Mouse (Mus musculus) intestine, embryonic 14.5 days (tissue): ENCODE measurements around the gene Esrrg. TPM values are rescaled to one million over a fixed set of nuclear protein-coding genes. Genes with fewer than 3 reads are reported as not detected.

Source experiments
- ATAC-seq: fragments of 200-750 bp; cut with Nextera tagmentation; replicated peaks from 2 replicates; pipeline ENCODE4 v1.8.0; 2017; ENCODE audit warnings: low read depth, moderate number of reproducible peaks, moderate TSS enrichment, moderate library complexity; ENCODE audit not compliant: low FRiP score, low TSS enrichment
- DNase-seq: peaks from one replicate; pipeline ENCODE4 v3.0.0-alpha.2; 2018; ENCODE audit warnings: low spot score
- H3K27ac ChIP-seq: fragments of 300-500 bp; sonication (generic); 2 replicates; pipeline ENCODE4 v1.5.1; 2014; ENCODE audit warnings: low read depth, mild to moderate bottlenecking, control low read depth
- H3K27me3 ChIP-seq: fragments of 300-500 bp; sonication (generic); replicated peaks from 2 replicates; pipeline ENCODE4 v1.6.1; 2014; ENCODE audit warnings: low read length, control low read depth; ENCODE audit not compliant: control insufficient read depth, insufficient read depth
- H3K36me3 ChIP-seq: fragments of 300-500 bp; sonication (generic); 2 replicates; pipeline ENCODE4 v1.6.1; 2014; ENCODE audit warnings: low read length, control low read depth; ENCODE audit not compliant: control insufficient read depth, insufficient read depth
- H3K4me1 ChIP-seq: fragments of 300-500 bp; sonication (generic); replicated peaks from 2 replicates; pipeline ENCODE4 v1.6.1; 2014; ENCODE audit warnings: low read length, control low read depth, mixed read lengths; ENCODE audit not compliant: control insufficient read depth, insufficient read depth
- H3K4me2 ChIP-seq: fragments of 300-500 bp; sonication (generic); 2 replicates; pipeline ENCODE4 v1.6.1; 2014; ENCODE audit warnings: low read length
- H3K4me3 ChIP-seq: fragments of 300-500 bp; sonication (generic); 2 replicates; pipeline ENCODE4 v1.5.1; 2014; ENCODE audit warnings: low read depth, low read length, control low read depth, mixed read lengths
- H3K9ac ChIP-seq: fragments of 300-500 bp; sonication (generic); 2 replicates; pipeline ENCODE4 v1.6.1; 2014; ENCODE audit warnings: mild to moderate bottlenecking, low read length
- H3K9me3 ChIP-seq: fragments of 300-500 bp; sonication (generic); 2 replicates; pipeline ENCODE4 v1.6.1; 2016; ENCODE audit warnings: low read length, control low read depth; ENCODE audit not compliant: control insufficient read depth
- WGBS: fragments of 180-500 bp; shearing (Covaris S2); extraction: QIAGEN DNeasy Blood & Tissue Kit; methylation state at CpG from one replicate; pipeline ENCODE4 v1.1.7; 2014; 5-methylcytosine and 5-hydroxymethylcytosine counted together
- polyA plus RNA-seq: library from polyadenylated mRNA; unstranded; fragments of >200 nt; fragmentation: Nextera tagmentation; extraction: Ambion mirVana; gene quantifications from 2 replicates; pipeline ENCODE4 v1.2.1, GENCODE M21; 2014

The Esrrg gene
- polyA plus RNA-seq, 1 experiment from 2014 or later, result 6.9 TPM

DNA sequence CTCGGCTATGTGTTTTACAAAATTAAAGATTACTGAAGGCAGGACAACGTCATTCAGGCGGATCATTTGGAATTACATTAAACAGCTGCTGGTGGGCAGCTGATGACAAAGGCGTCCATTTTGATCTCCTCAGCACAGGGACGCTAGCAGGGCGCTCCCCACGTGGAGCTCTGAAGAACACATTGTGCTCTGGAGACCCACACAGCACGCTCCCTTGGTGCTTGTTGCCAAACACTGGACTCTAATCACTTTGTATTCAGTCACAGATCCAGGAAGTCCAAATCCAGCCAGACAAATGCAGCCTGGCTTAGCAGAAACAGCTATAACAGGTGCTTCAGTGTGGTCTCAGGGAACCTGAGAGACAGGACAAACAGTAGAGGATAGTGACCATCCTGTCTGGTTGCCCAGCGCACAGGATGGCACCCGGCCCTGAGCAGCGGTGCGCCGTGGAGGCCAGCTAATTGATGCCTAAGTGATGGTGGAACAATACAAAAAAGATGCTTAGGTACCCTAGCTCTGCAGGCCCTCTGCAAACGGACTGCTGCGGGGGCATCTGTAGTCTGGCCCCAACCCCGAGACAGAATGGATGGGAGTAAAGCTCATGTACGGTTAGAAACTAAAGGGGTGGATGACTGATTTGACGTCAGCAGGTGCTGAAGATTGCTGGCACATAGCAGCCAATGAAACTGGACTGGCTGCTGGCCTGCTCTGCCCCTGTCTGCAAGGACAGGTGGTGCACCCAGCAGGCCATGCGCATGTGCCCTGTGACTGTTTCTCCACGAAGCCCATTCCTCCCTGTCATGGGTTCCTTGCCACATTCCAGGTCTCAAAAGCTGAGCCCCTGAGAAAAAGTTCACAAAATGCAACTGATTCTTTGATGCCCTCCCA is 367.1 kb downstream of the Esrrg start:
- no peak overlapping the region for H3K9ac ChIP-seq
- H3K36me3 ChIP-seq, result no peaks in the 10 kb centered on the region
- H3K4me1 ChIP-seq, result no peaks in the 10 kb centered on the region
- no peak overlapping the region for H3K4me2 ChIP-seq
- 86% methylated on average over 20 of the region's 20 CpGs for WGBS
- DNase-seq (no peak), ATAC-seq (no peak)
- no peak overlapping the region for H3K27ac ChIP-seq
- H3K9me3 ChIP-seq, result no peaks in the 10 kb centered on the region
- H3K4me3 ChIP-seq, result no peak overlapping the region
- no peaks in the 10 kb centered on the region for H3K27me3 ChIP-seq

DNA sequence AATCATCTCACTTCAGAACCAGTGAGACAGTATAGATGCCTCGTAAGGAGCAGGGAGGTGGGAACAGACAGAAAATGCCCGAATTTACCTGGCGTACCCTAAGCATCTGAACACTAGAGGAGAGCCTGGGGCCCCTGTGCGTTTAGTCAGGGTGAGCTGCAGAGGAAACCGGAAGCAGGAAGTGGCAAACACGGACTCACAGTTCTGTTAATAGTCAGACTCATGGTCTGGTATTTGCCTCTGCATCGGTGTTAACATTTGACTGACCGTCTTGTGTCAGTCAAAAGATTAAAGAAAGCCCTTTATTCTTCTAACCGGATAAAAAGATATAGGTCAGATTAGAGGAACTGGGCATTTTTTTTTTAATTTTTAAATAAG is 367.8 kb downstream of the Esrrg start:
- Histone ChIP-seq H3K9me3 (no peaks in the 10 kb centered on the region), H3K4me3 (no peak overlapping the region), H3K4me1 (no peaks in the 10 kb centered on the region), H3K4me2 (no peak overlapping the region), H3K9ac (no peak overlapping the region), H3K36me3 (no peaks in the 10 kb centered on the region), H3K27me3 (no peaks in the 10 kb centered on the region), H3K27ac (no peak overlapping the region)
- ATAC-seq, result no peak
- no peak for DNase-seq
- WGBS, result 71% methylated on average over 9 of the region's 9 CpGs

DNA sequence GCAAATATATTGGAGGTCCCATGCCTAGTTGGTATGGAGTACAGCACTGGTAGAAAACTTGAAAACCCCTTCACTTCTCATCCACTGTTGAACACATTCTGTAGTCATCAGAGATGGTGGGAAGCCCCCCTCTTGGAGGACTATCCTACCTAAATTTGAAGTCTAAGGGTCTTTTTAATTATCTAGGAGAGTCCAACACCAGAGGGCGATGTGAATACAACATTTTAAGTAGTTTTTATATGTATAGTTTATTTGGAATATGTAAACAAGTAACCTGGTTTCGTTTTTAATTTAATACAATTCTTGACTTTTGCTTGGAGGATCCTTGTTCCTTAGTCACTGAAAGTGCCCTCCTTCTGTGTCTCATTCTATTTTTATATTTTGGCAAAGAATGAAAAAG is 372.4 kb downstream of the Esrrg start:
- DNase-seq, result peak; percentile 16
- Histone ChIP-seq H3K4me3 (no peak overlapping the region), H3K36me3 (no peaks in the 10 kb centered on the region), H3K4me1 (no peaks in the 10 kb centered on the region), H3K9me3 (no peaks in the 10 kb centered on the region), H3K9ac (no peak overlapping the region), H3K27me3 (no peaks in the 10 kb centered on the region), H3K4me2 (no peak overlapping the region), H3K27ac (no peak overlapping the region)
- WGBS, result 81% methylated on average over 2 of the region's 2 CpGs
- ATAC-seq, result no peak

DNA sequence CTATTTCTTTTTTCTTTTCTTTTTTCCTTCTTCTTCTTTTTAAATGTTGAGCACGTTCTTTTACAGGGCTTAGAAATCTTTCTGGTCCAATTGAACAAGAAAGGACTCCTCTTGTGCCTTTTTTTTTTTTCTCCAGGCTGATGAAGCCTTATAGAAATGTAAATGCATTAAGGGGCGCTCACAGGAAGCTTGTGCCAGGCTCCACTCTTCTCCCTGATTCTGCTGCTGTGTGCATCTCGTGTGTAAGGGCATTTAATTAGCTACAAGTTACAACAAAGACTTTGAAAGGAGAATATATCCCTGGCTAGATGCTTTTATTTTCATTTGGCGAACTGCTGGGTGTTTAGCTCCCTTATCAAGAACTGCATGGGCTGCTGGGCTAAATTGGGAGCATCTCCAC is 374.6 kb downstream of the Esrrg start:
- no peaks in the 10 kb centered on the region for H3K9me3 ChIP-seq
- WGBS, result 52% methylated on average over 4 of the region's 4 CpGs

DNA sequence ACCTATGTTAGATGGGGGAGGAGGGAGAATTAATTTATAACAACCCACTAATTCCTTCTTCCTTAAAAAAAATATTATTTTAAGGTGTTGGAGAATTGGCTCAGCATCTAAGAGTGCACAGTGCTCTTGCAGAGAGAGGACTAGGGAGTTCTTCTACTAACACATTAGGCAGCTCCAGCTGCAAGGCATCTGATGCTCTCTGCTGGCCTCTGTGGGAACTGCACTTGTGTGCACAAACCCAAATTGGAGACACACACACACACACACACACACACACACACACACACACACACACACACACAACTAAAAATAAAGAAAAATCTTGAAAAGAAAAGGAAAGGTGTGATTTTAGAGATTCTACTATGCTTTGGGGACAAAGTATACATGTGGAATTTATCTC is 381.6 kb downstream of the Esrrg start:
- DNase-seq (no peak), ATAC-seq (no peak)
- Histone ChIP-seq H3K4me1 (no peaks in the 10 kb centered on the region), H3K9me3 (no peaks in the 10 kb centered on the region), H3K27me3 (no peaks in the 10 kb centered on the region), H3K9ac (no peak overlapping the region), H3K4me2 (no peak overlapping the region), H3K4me3 (no peak overlapping the region), H3K27ac (no peak overlapping the region), H3K36me3 (no peaks in the 10 kb centered on the region)

More for the DNA sequence above, 374.6 kb downstream of the Esrrg start:
- DNase-seq (no peak), ATAC-seq (no peak)
- Histone ChIP-seq H3K9ac (no peak overlapping the region), H3K4me1 (no peaks in the 10 kb centered on the region), H3K27me3 (no peaks in the 10 kb centered on the region), H3K4me3 (no peak overlapping the region), H3K27ac (no peak overlapping the region), H3K4me2 (no peak overlapping the region), H3K36me3 (no peaks in the 10 kb centered on the region)

DNA sequence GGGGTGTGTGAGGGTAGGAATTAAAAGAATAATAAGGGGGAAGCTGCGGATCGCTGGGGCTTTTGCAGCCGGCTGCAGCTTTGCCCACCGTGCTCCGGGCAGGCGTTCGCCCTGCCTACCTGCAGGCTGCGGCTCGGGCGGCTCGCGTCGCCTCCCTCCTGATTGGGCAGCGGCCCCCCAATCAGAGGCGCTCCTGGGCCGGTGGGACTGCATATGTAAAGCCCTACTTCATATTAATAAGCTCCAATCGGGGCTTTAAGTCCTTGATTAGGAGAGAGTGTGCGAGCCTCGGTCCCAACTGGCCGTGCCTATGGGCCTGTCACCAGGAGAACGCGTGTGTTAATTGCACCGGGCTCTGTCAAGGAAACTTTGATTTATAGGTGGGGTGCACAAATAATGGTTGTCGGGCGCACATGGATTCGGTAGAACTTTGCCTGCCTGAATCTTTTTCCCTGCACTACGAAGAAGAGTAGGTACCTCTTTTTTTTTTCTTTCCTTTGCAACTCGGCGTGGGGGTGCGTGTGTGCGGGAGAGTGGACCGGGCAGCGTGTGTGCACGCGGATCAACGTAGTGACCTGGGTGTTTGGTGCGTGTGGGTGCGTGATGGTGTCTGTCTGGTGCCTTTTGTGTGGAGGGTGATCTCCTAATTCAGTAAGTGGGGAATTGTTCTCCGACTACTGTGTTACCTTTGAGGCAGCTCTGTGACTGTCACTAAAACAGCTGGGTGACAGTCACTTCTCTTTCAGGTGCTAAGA is 389.2 kb downstream of the Esrrg start:
- DNase-seq (peak; percentile 85), ATAC-seq (peak; percentile 93)
- Histone ChIP-seq H3K4me1 (0 out of 2 replicates have a peak, but pooled peaks cover 4% of the 10 kb centered on the region), H3K36me3 (no peaks in the 10 kb centered on the region), H3K9ac (0 out of 2 replicates have a peak overlapping the region, but pooled peaks have one; percentile 4), H3K4me3 (peak overlapping the region; percentile 51), H3K4me2 (peak overlapping the region; percentile 84), H3K27me3 (0 out of 2 replicates have a peak, but pooled peaks cover 5% of the 10 kb centered on the region), H3K9me3 (no peaks in the 10 kb centered on the region), H3K27ac (no peak overlapping the region)
- 1% methylated on average over 39 of the region's 39 CpGs for WGBS

DNA sequence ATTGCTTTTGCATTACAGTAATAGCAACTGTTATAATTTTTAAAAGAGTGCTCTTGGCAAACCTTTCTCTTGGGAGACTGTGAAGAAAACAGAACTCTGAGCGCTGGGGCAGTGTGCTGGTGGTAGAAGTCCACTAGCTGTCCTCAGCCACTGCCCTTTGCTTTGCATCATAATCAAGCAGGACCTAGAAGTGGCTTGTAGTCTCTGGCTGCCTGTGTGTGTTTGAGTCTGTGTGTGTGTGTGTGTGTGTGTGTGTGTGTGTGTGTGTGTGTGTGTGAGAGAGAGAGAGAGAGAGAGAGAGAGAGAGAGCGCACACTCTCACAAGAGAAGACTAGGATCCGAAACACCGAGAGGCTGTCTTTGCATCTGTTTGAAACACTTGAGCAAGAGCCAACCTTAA is 390.5 kb downstream of the Esrrg start:
- 0 out of 2 replicates have a peak, but pooled peaks cover 4% of the 10 kb centered on the region for H3K4me1 ChIP-seq
- H3K27me3 ChIP-seq, result 0 out of 2 replicates have a peak, but pooled peaks cover 5% of the 10 kb centered on the region
- WGBS, result 66% methylated on average over 4 of the region's 4 CpGs
- H3K4me2 ChIP-seq, result peak overlapping the region; percentile 34
- no peak overlapping the region for H3K9ac ChIP-seq
- ATAC-seq (no peak), DNase-seq (no peak)
- H3K27ac ChIP-seq, result no peak overlapping the region
- H3K36me3 ChIP-seq, result no peaks in the 10 kb centered on the region
- no peaks in the 10 kb centered on the region for H3K9me3 ChIP-seq
- peak overlapping the region; percentile 16 for H3K4me3 ChIP-seq

DNA sequence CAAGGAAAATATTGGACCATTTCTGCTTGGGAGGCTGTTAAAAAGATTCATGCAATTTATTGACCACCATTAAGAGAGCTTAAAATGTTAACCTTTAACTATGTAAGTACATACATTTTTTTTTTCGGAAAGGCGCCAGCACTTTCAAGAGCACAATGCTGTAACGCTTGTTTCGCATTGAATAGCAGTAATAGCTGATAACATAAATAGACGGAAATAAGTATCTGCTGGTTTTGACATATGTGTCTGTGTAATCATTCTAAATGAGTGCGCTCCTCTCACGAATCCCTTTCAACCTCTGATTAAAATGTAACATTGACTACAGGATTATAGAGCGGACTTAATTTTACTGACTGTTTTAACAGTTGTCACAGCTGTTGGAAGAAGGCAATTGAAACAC is 391.6 kb downstream of the Esrrg start:
- Histone ChIP-seq H3K36me3 (no peaks in the 10 kb centered on the region), H3K4me1 (0 out of 2 replicates have a peak, but pooled peaks cover 4% of the 10 kb centered on the region), H3K27ac (no peak overlapping the region), H3K9me3 (no peaks in the 10 kb centered on the region), H3K27me3 (0 out of 2 replicates have a peak, but pooled peaks cover 5% of the 10 kb centered on the region), H3K9ac (no peak overlapping the region), H3K4me2 (peak overlapping the region; percentile 34), H3K4me3 (peak overlapping the region; percentile 12; the same call in 1 of the 2 replicates)
- 50% methylated on average over 8 of the region's 8 CpGs for WGBS
- no peak; the same call in 1 of the 2 replicates for ATAC-seq
- no peak for DNase-seq
